Mouse (Mus musculus) midbrain, embryonic 11.5 days (tissue): ENCODE measurements at regions not wholly inside any gene's neighbourhood (a gene's known extent, or its start where the extent isn't known, plus 50 kb on each side); places are given as distances from the start of the nearest gene placed in this dataset.

ENCODE experiments used
- ATAC-seq: fragments of 200-750 bp; cut with Nextera tagmentation; 2 replicates; pipeline ENCODE4 v1.8.0; 2017; ENCODE audit warnings: moderate TSS enrichment, moderate library complexity; ENCODE audit not compliant: low FRiP score
- DNase-seq: peaks from one replicate; pipeline ENCODE4 v3.0.0; 2015; ENCODE audit warnings: low spot score; ENCODE audit errors: missing footprints
- H3K27ac ChIP-seq: fragments of 300-500 bp; sonication (generic); 2 replicates; pipeline ENCODE4 v1.5.1; 2014; ENCODE audit warnings: low read depth, low read length
- H3K27me3 ChIP-seq: fragments of 300-500 bp; sonication (generic); 2 replicates; pipeline ENCODE4 v1.6.1; 2014; ENCODE audit warnings: mild to moderate bottlenecking, low read length, moderate library complexity, mixed read lengths; ENCODE audit not compliant: control insufficient read depth, insufficient read depth
- H3K36me3 ChIP-seq: fragments of 300-500 bp; sonication (generic); 2 replicates; pipeline ENCODE4 v1.6.1; 2014; ENCODE audit warnings: mild to moderate bottlenecking, low read length, moderate library complexity, mixed read lengths; ENCODE audit not compliant: control insufficient read depth, insufficient read depth
- H3K4me1 ChIP-seq: fragments of 300-500 bp; sonication (generic); 2 replicates; pipeline ENCODE4 v1.6.1; 2014; ENCODE audit warnings: low read length; ENCODE audit not compliant: control insufficient read depth, insufficient read depth
- H3K4me2 ChIP-seq: fragments of 300-500 bp; sonication (generic); 2 replicates; pipeline ENCODE4 v1.6.1; 2014; ENCODE audit warnings: mild to moderate bottlenecking, moderate library complexity
- H3K4me3 ChIP-seq: fragments of 300-500 bp; sonication (generic); 2 replicates; pipeline ENCODE4 v1.5.1; 2014; ENCODE audit warnings: low read depth, low read length
- H3K9ac ChIP-seq: fragments of 300-500 bp; sonication (generic); 2 replicates; pipeline ENCODE4 v1.6.1; 2014; ENCODE audit warnings: low read length
- H3K9me3 ChIP-seq: fragments of 300-500 bp; sonication (generic); 2 replicates; pipeline ENCODE4 v1.6.1; 2016; ENCODE audit warnings: low read length; ENCODE audit not compliant: control insufficient read depth
- WGBS: fragments of 180-500 bp; shearing (Covaris S2); extraction: QIAGEN DNeasy Blood & Tissue Kit; methylation state at CpG from one replicate; pipeline ENCODE4 v1.1.7; 2014; 5-methylcytosine and 5-hydroxymethylcytosine counted together

DNA sequence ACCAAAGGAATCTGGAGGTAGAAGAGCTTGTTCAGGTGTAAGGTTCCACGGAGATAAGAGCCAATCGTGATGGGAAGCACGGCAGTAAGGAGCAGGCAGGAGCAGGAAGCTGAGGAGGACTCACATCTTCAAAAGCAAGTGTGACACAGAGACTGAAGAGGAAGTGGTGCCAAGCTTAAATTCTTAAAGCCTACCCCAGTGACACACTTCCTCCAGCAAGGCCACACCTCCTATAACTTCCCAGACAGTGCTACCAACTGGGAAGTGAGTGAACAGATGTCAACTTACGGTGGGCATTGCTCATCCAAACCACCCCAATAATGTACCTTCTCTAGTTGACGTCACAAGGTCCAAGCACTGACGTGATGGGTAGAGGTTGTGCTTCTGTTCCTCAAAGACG is 133.0 kb downstream of the Cdh26 start:
- no peaks in the 10 kb centered on the region for H3K27me3 ChIP-seq
- no peak overlapping the region for H3K4me2 ChIP-seq
- H3K9me3 ChIP-seq: no peaks in the 10 kb centered on the region
- ATAC-seq (no peak), DNase-seq (peak; percentile 69)
- WGBS: 93% methylated on average over 7 of the region's 7 CpGs
- no peak overlapping the region for H3K27ac ChIP-seq
- H3K4me3 ChIP-seq: no peak overlapping the region
- no peak overlapping the region for H3K9ac ChIP-seq
- H3K36me3 ChIP-seq: no peaks in the 10 kb centered on the region
- H3K4me1 ChIP-seq: no peaks in the 10 kb centered on the region

DNA sequence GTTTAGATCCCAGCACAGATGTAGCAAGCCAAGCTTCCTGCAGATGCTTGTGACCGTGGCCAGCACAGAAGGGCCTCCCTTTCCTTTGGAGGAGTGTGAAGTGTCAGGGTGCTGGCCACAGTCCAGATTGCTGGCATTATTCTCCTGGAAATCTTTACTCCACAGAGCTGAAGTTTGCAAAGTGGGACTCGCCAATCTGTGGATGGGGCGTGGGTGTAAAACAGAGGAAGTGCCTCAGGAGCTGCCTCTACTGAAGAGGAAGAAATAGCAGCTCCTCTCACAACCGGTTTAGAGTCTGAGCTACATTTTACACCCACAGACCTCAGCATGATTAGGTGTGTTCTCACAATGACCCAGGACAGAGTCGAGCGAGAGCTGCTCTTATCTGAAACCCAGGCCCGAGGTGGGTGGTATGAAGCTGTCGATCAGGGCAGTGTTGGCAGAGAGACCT is 135.1 kb downstream of the Cdh26 start:
- H3K4me3 ChIP-seq: no peak overlapping the region
- ATAC-seq: no peak
- WGBS: 86% methylated on average over 8 of the region's 8 CpGs
- H3K4me1 ChIP-seq: no peaks in the 10 kb centered on the region
- H3K9ac ChIP-seq: no peak overlapping the region
- no peak overlapping the region for H3K27ac ChIP-seq
- DNase-seq: peak; percentile 56
- no peaks in the 10 kb centered on the region for H3K9me3 ChIP-seq
- no peak overlapping the region for H3K4me2 ChIP-seq
- no peaks in the 10 kb centered on the region for H3K27me3 ChIP-seq
- H3K36me3 ChIP-seq: no peaks in the 10 kb centered on the region

DNA sequence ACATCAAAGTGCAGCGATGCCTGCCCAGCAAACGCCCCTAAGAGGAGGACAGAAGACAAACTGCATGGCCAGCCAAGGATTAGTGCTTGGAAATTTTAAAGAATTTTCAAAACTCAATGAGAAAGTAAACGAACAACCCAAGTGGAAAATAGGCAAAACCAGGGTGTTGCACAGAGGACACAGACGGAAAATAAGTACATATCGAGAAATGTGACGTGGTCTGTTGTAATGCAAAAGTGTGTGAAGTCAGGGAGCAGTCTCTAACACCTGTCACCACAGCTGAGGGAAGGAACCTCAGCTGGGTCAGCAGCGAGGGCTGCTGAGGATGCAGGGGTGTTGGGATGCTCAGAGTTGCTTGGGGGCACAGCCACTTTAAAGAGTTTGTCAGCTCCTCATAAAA is 137.2 kb downstream of the Cdh26 start:
- no peak for ATAC-seq
- H3K4me1 ChIP-seq: no peaks in the 10 kb centered on the region
- 82% methylated on average over 7 of the region's 7 CpGs for WGBS

DNA sequence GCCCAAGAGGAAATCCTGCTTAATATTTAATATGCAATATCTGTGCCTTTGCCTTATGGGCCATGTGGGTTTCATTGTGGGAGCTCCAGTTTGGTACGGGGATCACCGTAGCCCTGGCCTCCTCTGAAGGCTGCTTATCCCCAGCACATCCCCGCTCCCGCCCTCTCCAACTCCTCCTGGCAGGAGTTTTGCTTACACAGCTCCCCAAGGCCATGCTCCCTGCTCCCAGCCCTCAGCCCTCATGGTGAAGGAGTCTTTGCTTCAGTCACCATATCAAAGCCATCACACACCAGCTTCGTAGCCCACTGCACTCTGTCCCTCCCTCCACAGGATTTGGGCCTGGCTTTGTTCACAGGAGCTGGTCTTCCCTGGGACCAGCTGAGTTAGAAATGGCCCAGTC is 142.0 kb downstream of the Cdh26 start:
- Histone ChIP-seq H3K9me3 (no peaks in the 10 kb centered on the region), H3K36me3 (no peaks in the 10 kb centered on the region), H3K27me3 (no peaks in the 10 kb centered on the region), H3K4me2 (no peak overlapping the region), H3K27ac (no peak overlapping the region), H3K4me1 (no peaks in the 10 kb centered on the region), H3K4me3 (no peak overlapping the region), H3K9ac (no peak overlapping the region)
- DNase-seq (no peak), ATAC-seq (no peak)
- 78% methylated on average over 5 of the region's 5 CpGs for WGBS

More for the DNA sequence above, 137.2 kb downstream of the Cdh26 start:
- no peaks in the 10 kb centered on the region for H3K36me3 ChIP-seq
- no peak overlapping the region for H3K9ac ChIP-seq
- H3K4me2 ChIP-seq: no peak overlapping the region
- no peaks in the 10 kb centered on the region for H3K27me3 ChIP-seq
- H3K4me3 ChIP-seq: no peak overlapping the region
- H3K27ac ChIP-seq: no peak overlapping the region
- no peaks in the 10 kb centered on the region for H3K9me3 ChIP-seq
- peak; percentile 51 for DNase-seq

DNA sequence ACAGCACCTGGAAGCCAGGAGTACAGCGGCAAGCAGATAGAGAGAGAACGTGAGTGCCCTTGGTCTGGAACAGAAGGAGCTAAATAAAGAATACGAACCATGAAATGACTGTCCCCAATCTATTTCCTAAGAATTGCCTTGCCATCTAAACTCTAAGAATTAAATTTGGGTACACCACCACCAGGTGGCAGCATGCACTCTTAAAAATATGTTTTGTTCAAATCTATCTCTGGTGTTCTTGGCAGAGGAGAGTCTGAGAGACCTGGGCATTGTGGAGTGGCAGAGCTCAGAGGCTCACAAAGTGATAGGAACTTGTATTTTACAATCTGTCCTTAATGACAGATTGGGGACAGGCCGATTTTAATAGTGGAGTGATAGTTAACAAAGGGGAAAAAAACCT is 144.5 kb downstream of the Cdh26 start:
- 64% methylated on average over 4 of the region's 4 CpGs for WGBS
- H3K36me3 ChIP-seq: no peaks in the 10 kb centered on the region

DNA sequence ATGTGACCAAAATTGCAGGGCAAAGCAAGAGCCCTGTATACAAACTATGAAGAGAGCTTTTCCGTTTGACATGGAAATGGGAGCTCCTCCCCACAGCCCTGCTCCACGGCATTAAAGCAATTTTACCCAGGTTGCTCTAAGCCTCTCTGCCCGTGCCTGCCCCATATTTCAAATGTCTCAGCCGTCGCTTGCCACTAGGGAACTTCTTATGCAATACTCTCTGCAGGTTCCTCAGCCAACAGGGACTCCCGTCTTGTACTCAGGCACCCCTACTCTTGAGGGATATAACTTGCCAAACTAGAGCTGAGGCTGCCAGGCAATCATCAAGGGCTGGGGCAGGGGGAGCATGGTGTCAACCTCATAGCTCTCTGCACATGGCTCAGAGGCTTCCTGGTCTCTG is 145.1 kb downstream of the Cdh26 start:
- Histone ChIP-seq H3K27me3 (no peaks in the 10 kb centered on the region), H3K27ac (no peak overlapping the region), H3K4me1 (no peaks in the 10 kb centered on the region), H3K9me3 (no peaks in the 10 kb centered on the region), H3K36me3 (no peaks in the 10 kb centered on the region), H3K4me3 (no peak overlapping the region), H3K9ac (no peak overlapping the region), H3K4me2 (no peak overlapping the region)
- WGBS: 71% methylated on average over 6 of the region's 6 CpGs
- DNase-seq: no peak
- no peak for ATAC-seq

More for the DNA sequence above, 144.5 kb downstream of the Cdh26 start:
- H3K27ac ChIP-seq: no peak overlapping the region
- H3K9me3 ChIP-seq: no peaks in the 10 kb centered on the region
- H3K4me2 ChIP-seq: no peak overlapping the region
- no peak overlapping the region for H3K9ac ChIP-seq
- no peaks in the 10 kb centered on the region for H3K4me1 ChIP-seq
- no peaks in the 10 kb centered on the region for H3K27me3 ChIP-seq
- ATAC-seq (no peak), DNase-seq (peak; percentile 97)
- no peak overlapping the region for H3K4me3 ChIP-seq

DNA sequence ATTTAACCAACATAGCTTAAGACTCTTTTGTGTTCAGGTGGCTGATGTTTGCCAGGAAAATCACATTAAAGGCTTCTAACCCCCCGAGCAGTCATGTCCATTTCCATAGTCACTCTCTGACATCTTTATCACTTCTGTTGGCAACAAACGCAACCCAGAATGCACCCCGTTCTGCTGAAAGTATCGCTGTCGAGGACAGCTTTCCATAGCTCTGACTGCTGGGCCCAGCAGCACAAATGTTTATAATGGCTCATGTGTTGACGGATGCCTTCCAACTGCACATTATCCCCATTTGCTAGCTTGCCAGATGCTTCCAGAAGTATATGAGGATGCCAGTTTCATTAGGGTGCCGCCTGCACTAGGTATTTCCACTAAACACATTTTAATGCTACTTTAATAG is 145.7 kb downstream of the Cdh26 start:
- no peak overlapping the region for H3K4me3 ChIP-seq
- H3K4me2 ChIP-seq: no peak overlapping the region
- H3K9ac ChIP-seq: no peak overlapping the region
- DNase-seq (peak; percentile 78), ATAC-seq (no peak)
- no peaks in the 10 kb centered on the region for H3K4me1 ChIP-seq
- H3K36me3 ChIP-seq: no peaks in the 10 kb centered on the region
- no peaks in the 10 kb centered on the region for H3K9me3 ChIP-seq
- no peaks in the 10 kb centered on the region for H3K27me3 ChIP-seq
- WGBS: 84% methylated on average over 7 of the region's 7 CpGs
- H3K27ac ChIP-seq: no peak overlapping the region

DNA sequence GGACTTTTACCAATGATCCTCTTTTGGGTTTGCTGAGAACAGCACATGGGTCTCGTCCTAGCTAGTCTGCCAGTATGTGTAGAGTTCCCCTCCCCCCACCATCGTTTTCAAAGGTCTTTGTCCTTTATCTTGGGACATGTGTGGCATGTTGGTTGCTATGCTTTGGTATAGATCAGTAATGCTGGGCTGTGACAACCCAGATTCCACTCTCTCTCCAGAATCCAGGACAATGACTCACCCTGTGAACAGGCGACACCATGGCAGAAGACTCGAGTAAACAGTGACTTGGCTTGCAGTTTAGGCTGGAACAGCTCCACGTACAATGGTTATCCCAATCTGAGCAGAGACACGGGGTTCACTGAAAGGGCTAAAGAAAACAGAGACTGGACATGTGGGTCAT is 149.2 kb downstream of the Cdh26 start:
- Histone ChIP-seq H3K27ac (no peak overlapping the region), H3K27me3 (no peaks in the 10 kb centered on the region), H3K9me3 (no peaks in the 10 kb centered on the region), H3K4me2 (no peak overlapping the region), H3K4me1 (no peaks in the 10 kb centered on the region), H3K36me3 (no peaks in the 10 kb centered on the region), H3K9ac (no peak overlapping the region), H3K4me3 (no peak overlapping the region)
- no peak for ATAC-seq
- WGBS: 85% methylated on average over 6 of the region's 6 CpGs
- DNase-seq: peak; percentile 67

DNA sequence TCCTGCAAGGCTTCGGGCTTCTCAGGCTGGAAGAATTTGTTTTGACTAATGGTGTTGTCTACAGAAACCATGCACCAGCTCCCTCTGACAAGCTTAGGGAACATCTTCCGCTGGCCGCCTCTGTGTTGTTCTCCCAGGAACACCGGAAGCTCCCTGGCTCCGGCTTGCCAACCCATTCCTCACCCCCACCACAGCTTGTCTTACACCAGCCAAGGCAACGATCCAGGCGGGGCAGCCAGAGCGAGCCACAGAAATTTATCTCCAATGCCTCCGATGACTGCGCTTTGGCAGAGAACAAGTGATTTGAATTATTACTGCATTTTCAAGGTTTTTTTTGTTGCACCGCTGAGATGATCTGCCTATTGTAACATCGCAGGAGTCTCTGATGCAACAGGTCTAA is 151.0 kb downstream of the Cdh26 start:
- ATAC-seq: no peak
- no peak overlapping the region for H3K27ac ChIP-seq
- no peak overlapping the region for H3K4me3 ChIP-seq
- H3K4me2 ChIP-seq: no peak overlapping the region
- WGBS: 91% methylated on average over 12 of the region's 12 CpGs
- DNase-seq: peak; percentile 67
- no peaks in the 10 kb centered on the region for H3K9me3 ChIP-seq
- H3K9ac ChIP-seq: no peak overlapping the region
- no peaks in the 10 kb centered on the region for H3K36me3 ChIP-seq
- H3K27me3 ChIP-seq: no peaks in the 10 kb centered on the region
- no peaks in the 10 kb centered on the region for H3K4me1 ChIP-seq
